Mouse (Mus musculus): ENCODE data around the gene Prpf19. TPM values are rescaled to one million over a fixed set of nuclear protein-coding genes. Genes with fewer than 3 reads are reported as not detected.
A peak's percentile ranks its signal among the peaks of the same experiment; 100 is the strongest.

Gene Prpf19
- total RNA-seq (2014; fragmentation: Nextera tagmentation) (114 and 116 TPM in 2 replicates), total RNA-seq (2017) (140 and 236 TPM in 2 replicates)

- ATAC-seq (replicated peaks; ENCODE audit: poor library complexity, severe bottlenecking) = peak; percentile 97
Measured at GRCm38 (mm10) chr19:10895016-10895528, at the start of gene Prpf19. Gene Prpf19 (plus strand): TSS chr19:10895231.

- peak; percentile 18 for ATAC-seq (replicated peaks; ENCODE audit: poor library complexity, severe bottlenecking)
Measured at GRCm38 (mm10) chr19:10845454-10845853, 49.6 kb upstream of the Prpf19 start.

GRCm38 (mm10) chr19:10846150-10846549 lies 48.9 kb upstream of the Prpf19 start:
- no peak for ATAC-seq (replicated peaks; ENCODE audit: poor library complexity, severe bottlenecking)

DNA sequence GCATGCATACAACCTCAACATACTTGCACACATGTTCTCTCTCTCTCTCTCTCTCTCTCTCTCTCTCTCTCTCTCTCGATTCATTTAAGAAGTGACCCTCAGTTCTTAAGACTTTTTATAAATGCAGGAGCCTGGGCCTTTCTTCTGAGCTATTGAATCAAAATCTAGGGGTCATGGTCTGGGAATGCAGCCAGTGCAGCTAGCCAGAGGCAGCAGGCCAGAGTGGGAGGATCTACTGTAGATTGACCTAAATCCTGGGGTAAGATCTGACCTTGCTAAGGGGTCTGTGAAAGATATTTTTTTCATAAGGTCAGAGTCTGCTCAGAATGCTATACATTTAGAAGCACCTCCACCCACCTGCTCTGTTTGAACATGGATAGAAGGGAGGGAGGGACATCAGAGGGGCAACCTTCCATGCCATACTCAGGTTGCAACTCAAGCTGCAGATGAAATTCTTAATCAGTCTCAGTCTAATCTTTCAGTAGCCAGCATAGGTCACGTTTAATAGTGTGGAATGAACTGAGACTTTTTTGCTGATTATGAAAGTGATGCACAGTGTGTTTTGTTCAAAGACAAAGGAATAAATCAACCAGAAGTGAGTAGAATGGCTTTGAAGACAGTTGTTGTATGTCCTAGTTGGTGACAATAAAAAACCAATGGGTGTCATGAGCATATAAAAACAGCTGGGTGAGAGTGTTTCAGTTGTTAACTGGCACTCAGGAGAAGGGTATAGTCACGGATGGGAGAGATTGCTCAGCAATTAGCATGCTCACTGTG lies 47.5 kb upstream of the Prpf19 start:
- ATAC-seq (replicated peaks; ENCODE audit: poor library complexity, severe bottlenecking) = no peak

DNA sequence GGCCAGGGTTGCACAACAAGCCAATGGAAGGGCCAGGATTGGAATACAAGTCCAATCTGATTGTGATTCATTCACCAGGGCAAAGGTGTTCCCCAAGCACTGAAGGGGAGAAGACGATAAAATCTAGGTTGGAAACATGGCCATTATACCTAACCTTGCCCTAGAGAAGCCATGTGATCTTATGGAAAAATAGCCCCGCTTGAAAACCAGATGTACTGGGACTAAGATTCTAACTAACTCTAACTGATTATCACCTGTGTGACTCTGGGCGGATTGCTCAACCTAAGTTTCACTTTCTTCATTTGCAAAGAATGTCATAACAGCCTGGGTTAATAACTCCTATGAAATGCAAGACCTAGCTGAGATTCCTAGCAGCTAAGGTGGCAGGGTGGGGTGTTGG lies 39.6 kb upstream of the Prpf19 start:
- no peak for ATAC-seq (replicated peaks; ENCODE audit: poor library complexity, severe bottlenecking)

GRCm38 (mm10) chr19:10856520-10856919 lies 38.5 kb upstream of the Prpf19 start:
- no peak for ATAC-seq (replicated peaks; ENCODE audit: poor library complexity, severe bottlenecking)

- ATAC-seq (replicated peaks; ENCODE audit: poor library complexity, severe bottlenecking) = no peak
Measured at GRCm38 (mm10) chr19:10860072-10860497, 34.9 kb upstream of the Prpf19 start.

DNA sequence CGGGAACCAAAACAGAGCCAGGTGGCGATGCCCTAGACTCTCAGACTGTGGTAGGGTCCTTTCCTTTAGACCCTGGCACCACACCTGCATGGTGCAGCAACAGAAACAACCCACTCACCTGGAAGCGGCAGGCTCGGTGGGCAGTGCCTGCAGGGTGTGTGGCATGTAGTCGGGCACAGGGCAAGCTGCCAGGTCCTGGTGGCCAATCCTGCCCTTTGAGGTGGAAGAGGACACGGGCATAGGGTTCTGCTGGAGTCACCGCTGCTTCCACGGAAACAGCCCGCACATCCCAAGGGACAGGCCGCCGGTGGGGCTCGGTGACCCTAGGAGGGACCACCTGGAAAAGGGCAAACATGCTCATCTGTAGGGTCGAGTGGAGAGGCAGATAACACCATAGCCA lies 28.7 kb upstream of the Prpf19 start:
- no peak for ATAC-seq (replicated peaks; ENCODE audit: poor library complexity, severe bottlenecking)

DNA sequence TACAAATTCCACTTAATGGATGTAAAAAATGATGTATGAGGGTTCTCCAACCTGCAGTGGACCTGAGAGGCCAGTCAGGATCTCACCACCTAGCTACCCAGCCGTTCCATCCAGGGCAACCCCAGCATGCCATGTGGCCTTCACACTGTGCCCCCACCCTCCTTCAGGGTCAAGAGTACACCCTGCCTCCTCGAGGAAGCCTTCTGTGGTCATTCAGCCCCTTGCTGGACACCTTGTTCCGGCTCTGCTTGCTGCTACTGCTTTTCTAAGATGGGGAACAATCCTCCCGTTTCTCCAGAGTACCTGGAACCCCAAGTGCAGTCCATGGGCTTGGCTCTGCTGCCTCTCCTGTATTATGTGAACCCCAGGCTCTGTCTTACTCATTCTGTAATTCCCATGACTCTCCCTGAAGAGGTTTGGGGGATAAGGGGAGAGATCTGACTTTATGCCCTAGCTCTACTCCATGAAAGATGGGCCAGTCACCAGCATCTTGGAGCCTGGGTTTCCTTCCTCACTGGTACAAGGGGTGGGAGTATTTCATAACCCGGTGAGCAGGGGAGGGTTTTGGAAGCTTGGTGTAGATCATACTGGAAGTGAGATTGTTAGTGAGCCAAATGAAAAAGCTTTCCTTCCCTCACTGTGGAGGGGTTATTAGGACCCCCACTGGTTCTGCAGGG lies 26.9 kb upstream of the Prpf19 start:
- peak; percentile 46; the same call in 1 of the 2 replicates for ATAC-seq (replicated peaks; ENCODE audit: poor library complexity, severe bottlenecking)

DNA sequence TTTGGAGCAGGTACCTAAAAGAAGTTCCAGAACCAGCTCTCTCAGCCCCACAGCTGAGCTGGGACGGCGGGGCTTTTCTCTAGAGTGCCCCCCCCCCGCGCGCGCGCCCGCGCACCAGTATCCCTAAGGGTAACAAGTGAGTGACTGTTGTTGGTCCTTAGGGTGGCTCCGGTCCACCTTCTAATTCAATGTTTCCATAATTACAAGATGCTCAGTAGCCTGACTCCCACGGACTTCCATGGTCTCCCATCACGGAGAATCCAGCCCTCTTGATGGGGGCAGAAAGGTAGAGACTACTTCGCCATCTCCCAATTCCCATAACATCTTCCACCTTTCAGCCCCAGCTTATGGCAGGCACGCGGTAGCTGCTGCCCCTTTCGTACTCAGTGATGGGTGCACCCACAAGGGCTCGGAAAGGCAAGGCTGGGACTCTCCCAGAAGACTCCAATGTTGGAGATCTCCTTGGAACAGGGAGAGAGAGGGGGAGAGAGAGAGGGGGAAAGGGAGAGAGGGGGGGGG lies 26.3 kb upstream of the Prpf19 start:
- ATAC-seq (replicated peaks; ENCODE audit: poor library complexity, severe bottlenecking) = no peak

DNA sequence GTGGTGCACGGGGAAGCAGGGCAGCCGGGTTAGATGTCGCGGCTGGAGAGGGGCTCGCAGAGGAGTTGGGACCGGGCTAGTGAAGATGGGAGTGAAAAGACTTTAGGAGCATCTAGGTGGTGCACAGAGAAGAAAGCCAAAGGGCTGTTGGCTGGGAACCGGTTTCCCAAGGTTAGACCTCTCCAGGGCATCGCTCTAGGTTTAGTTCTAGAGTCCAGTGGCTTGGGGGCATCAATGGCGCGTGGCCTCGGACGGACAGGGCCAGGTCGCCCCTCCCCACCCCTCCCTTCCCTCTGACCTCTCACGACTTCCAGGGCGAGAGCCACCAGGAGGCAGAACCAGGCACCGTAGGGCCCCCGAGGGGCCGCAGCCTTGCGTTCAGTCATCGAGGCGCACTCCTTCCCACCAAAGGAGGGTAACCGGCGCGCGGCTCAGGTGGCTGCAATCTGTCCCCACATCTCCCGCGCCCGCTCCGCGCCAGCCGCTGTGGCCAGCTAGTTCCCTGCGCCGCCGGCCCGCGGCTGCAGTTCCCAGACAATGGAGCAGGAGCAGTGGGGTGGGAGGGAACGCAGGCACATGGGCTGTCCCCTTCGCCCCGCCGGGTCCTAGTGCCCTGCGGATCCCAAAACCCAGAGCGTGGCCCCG lies 25.7 kb upstream of the Prpf19 start:
- peak; percentile 71 for ATAC-seq (replicated peaks; ENCODE audit: poor library complexity, severe bottlenecking)

GRCm38 (mm10) chr19:10869886-10870527 lies 25.0 kb upstream of the Prpf19 start, which contains the start of gene Tmem132a:
Gene Tmem132a (minus strand): TSS chr19:10869940.
- ATAC-seq (replicated peaks; ENCODE audit: poor library complexity, severe bottlenecking) = no peak

DNA sequence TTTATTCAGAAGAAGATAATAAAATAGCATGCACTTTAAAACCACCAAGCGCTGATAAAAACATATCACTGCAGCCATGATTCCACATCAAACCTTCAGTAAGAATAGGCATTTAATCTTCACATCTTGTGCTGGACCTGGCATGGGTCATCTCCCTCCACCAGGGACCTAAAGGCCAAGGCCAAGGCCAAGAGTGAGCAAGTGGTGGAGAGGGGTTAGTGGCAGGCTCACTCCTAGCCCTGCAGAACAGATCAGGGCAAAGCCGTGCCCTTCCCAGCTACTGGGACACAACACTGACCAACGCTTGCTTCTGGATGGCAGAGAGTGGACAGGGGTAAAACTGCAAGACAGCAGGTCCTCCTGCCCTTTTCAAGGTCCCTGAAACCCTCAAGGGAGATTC lies 24.4 kb upstream of the Prpf19 start:
- ATAC-seq (replicated peaks; ENCODE audit: poor library complexity, severe bottlenecking) = no peak

DNA sequence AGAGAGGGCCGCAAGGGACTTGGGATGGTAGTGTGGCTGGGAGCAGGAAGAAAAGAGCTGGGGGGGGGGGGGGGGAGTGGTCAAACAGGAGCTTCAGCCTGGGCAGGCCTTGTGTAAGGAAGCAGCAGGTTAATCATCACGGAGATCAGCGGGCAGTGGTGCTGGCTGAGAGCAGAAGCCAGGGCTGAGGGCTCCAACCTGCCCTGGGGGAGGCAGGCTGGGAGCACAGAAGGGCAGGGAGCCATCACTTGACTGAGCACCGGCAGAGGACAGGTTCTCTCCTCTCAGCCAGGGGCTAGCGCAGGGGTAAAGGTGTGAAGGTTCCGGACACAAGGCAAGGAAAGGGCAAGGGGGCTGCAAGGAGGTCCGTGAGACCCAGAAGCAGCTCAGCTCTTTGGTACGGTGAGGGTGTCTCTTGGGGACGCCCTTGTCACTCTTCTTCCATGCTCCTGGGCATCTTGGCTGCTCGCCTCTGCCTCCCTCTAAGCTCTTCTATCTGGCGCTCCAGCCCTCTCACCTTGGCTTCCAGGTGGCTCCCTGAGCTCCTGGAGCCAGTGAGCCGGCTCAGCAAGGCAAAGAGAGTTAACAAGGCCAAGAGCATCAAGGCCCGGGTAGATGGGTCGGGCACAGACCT lies 23.6 kb upstream of the Prpf19 start:
- ATAC-seq (replicated peaks; ENCODE audit: poor library complexity, severe bottlenecking) = no peak

GRCm38 (mm10) chr19:10878201-10878837 lies 16.7 kb upstream of the Prpf19 start:
- ATAC-seq (replicated peaks; ENCODE audit: poor library complexity, severe bottlenecking) = no peak

GRCm38 (mm10) chr19:10880085-10880974 lies 14.7 kb upstream of the Prpf19 start:
- ATAC-seq (replicated peaks; ENCODE audit: poor library complexity, severe bottlenecking) = peak; percentile 93

DNA sequence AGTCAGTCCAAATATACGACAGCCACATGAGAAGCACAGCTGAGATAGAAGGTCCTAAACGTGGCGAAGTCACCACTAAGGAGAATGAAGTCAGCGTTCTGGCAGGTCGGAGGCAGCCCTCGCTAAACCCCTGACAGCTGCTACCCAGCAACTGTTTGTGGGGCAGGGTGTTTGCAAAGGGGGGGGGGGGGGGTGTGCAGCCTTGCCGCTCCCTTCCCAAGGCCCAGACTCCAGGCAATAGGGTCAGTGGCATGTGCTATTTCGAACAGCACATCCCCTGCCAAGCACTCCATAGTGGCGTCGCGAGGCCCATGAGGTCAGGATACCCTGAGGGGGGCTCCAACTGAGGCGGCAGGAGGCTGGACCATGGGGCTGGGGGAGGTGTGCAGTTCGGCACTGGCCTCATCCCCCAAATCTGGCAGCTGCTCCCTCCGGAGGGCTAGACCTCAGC lies 14.0 kb upstream of the Prpf19 start:
- 0 out of 2 replicates have a peak, but pooled peaks have one; percentile 1 for ATAC-seq (replicated peaks; ENCODE audit: poor library complexity, severe bottlenecking)

Measured in granulocyte monocyte progenitor cell, adult 5-6 weeks (primary cell).